Mouse (Mus musculus): ENCODE data around the gene Rnaset2a. TPM values are rescaled to one million over a fixed set of nuclear protein-coding genes. Genes with fewer than 3 reads are reported as not detected.
"Not testable (repeated sequence)": the region's sequence is repeated elsewhere in the genome, so short reads cannot be mapped to it uniquely, and the experiment has no call there.

Rnaset2a gene
- polyA plus RNA-seq, 1 experiment from 2014 or later: 14.9 TPM

GRCm38 (mm10) chr17:8092537-8093526 is 55.1 kb downstream of the Rnaset2a start:
- 69% methylated on average over 3 of the region's 18 CpGs for whole genome bisulfite sequencing

GRCm38 (mm10) chr17:8091320-8091719 is 56.6 kb downstream of the Rnaset2a start:
- H3K4me1 ChIP-seq (replicated peaks; ENCODE audit: control insufficient read depth, insufficient read depth, low read length); ATAC-seq (ENCODE audit: low FRiP score); H3K27me3 ChIP-seq (ENCODE audit: control insufficient read depth, insufficient read depth, low read length); H3K9ac ChIP-seq (ENCODE audit: low read depth, low read length); H3K4me2 ChIP-seq (replicated peaks; ENCODE audit: low read depth, low read length); DNase-seq (ENCODE audit: low spot score); H3K36me3 ChIP-seq (ENCODE audit: control insufficient read depth, insufficient read depth, low read length); H3K4me3 ChIP-seq (ENCODE audit: low read depth, low read length); H3K27ac ChIP-seq (ENCODE audit: low read depth, low read length); H3K9me3 ChIP-seq (ENCODE audit: control insufficient read depth, low read length): not testable (repeated sequence)
- WGBS: 89% methylated on average over 14 of the region's 14 CpGs

More at GRCm38 (mm10) chr17:8092537-8093526, 55.1 kb downstream of the Rnaset2a start:
- H3K4me3 ChIP-seq (ENCODE audit: low read depth, low read length); H3K27ac ChIP-seq (ENCODE audit: low read depth, low read length); H3K27me3 ChIP-seq (ENCODE audit: control insufficient read depth, insufficient read depth, low read length); H3K36me3 ChIP-seq (ENCODE audit: control insufficient read depth, insufficient read depth, low read length); DNase-seq (ENCODE audit: low spot score); H3K9me3 ChIP-seq (ENCODE audit: control insufficient read depth, low read length); H3K9ac ChIP-seq (ENCODE audit: low read depth, low read length); ATAC-seq (ENCODE audit: low FRiP score); H3K4me1 ChIP-seq (replicated peaks; ENCODE audit: control insufficient read depth, insufficient read depth, low read length); H3K4me2 ChIP-seq (replicated peaks; ENCODE audit: low read depth, low read length): not testable (repeated sequence)

GRCm38 (mm10) chr17:8069847-8070246 is 78.0 kb downstream of the Rnaset2a start:
- H3K36me3 ChIP-seq (ENCODE audit: control insufficient read depth, insufficient read depth, low read length); H3K4me1 ChIP-seq (replicated peaks; ENCODE audit: control insufficient read depth, insufficient read depth, low read length); ATAC-seq (ENCODE audit: low FRiP score); H3K9me3 ChIP-seq (ENCODE audit: control insufficient read depth, low read length); H3K27me3 ChIP-seq (ENCODE audit: control insufficient read depth, insufficient read depth, low read length); DNase-seq (ENCODE audit: low spot score); H3K27ac ChIP-seq (ENCODE audit: low read depth, low read length); H3K4me3 ChIP-seq (ENCODE audit: low read depth, low read length); H3K4me2 ChIP-seq (replicated peaks; ENCODE audit: low read depth, low read length); H3K9ac ChIP-seq (ENCODE audit: low read depth, low read length): not testable (repeated sequence)
- 89% methylated on average over 1 of the region's 2 CpGs for WGBS

Other genes with a start within 250 kb of the Rnaset2a start
- 0.51 and 0.52 TPM in 2 replicates for gene Tagap, start 222.1 kb downstream of the Rnaset2a start, polyA plus RNA-seq (2014; fragmentation: Nextera tagmentation; extraction: Ambion mirVana)
- 63.4 and 67.6 TPM in 2 replicates for gene Rsph3a, start 202.5 kb downstream of the Rnaset2a start, polyA plus RNA-seq (2014; fragmentation: Nextera tagmentation; extraction: Ambion mirVana)
- 0.96 TPM in 1 of 2 replicates, not detected in the other for gene Gm49673, start 309 bp downstream of the Rnaset2a start, polyA plus RNA-seq (2014; fragmentation: Nextera tagmentation; extraction: Ambion mirVana)
- 45.9 and 51.2 TPM in 2 replicates for gene Fgfr1op, start 17.4 kb upstream of the Rnaset2a start, polyA plus RNA-seq (2014; fragmentation: Nextera tagmentation; extraction: Ambion mirVana)
- gene Ccr6, start 87.9 kb upstream of the Rnaset2a start, polyA plus RNA-seq (2014; fragmentation: Nextera tagmentation; extraction: Ambion mirVana): not detected in 2 replicates
- gene Mpc1, start 134.8 kb upstream of the Rnaset2a start, polyA plus RNA-seq (2014; fragmentation: Nextera tagmentation; extraction: Ambion mirVana): 116 and 125 TPM in 2 replicates
- 72.5 and 79.6 TPM in 2 replicates for gene Sft2d1, start 163.0 kb upstream of the Rnaset2a start, polyA plus RNA-seq (2014; fragmentation: Nextera tagmentation; extraction: Ambion mirVana)
- gene Prr18, start 189.4 kb upstream of the Rnaset2a start, polyA plus RNA-seq (2014; fragmentation: Nextera tagmentation; extraction: Ambion mirVana): 1.5 TPM in 2 replicates
- gene T2, start 207.9 kb upstream of the Rnaset2a start, polyA plus RNA-seq (2014; fragmentation: Nextera tagmentation; extraction: Ambion mirVana): 0.53 and 0.59 TPM in 2 replicates